Mouse (Mus musculus): ENCODE data around the gene Col4a4.

GRCm38 (mm10) chr1:82454031-82454430 is 132.6 kb downstream of the Col4a4 start:
- TF ChIP-seq CTCF (IDR thresholded peaks at IDR 0.05; ENCODE audit: insufficient read depth, low read length) (no peak), POLR2A (IDR thresholded peaks at IDR 0.05; ENCODE audit: borderline replicate concordance, extremely low read depth, low read depth, low read length) (no peak)
